Mouse (Mus musculus) heart, embryonic 13.5 days (tissue): ENCODE data around the gene Ttll10. TPM values are rescaled to one million over a fixed set of nuclear protein-coding genes. Genes with fewer than 3 reads are reported as not detected.

Experiments used
- ATAC-seq: fragments of 200-750 bp; cut with Nextera tagmentation; 2 replicates; pipeline ENCODE4 v1.8.0; 2017; ENCODE audit warnings: moderate TSS enrichment; ENCODE audit not compliant: insufficient number of reproducible peaks, low FRiP score, low TSS enrichment; ENCODE audit errors: extremely low read depth
- H3K27ac ChIP-seq: fragments of 300-500 bp; sonication (generic); replicated peaks from 2 replicates; pipeline ENCODE4 v1.5.1; 2015; ENCODE audit warnings: moderate library complexity, mild to moderate bottlenecking, inconsistent platforms
- H3K27me3 ChIP-seq: fragments of 300-500 bp; sonication (generic); replicated peaks from 2 replicates; pipeline ENCODE4 v1.6.1; 2015; ENCODE audit warnings: mild to moderate bottlenecking, inconsistent platforms
- H3K36me3 ChIP-seq: fragments of 300-500 bp; sonication (generic); 2 replicates; pipeline ENCODE4 v1.6.1; 2015; ENCODE audit warnings: mild to moderate bottlenecking, inconsistent platforms
- H3K4me1 ChIP-seq: fragments of 300-500 bp; sonication (generic); 2 replicates; pipeline ENCODE4 v1.6.1; 2015; ENCODE audit warnings: inconsistent platforms
- H3K4me2 ChIP-seq: fragments of 300-500 bp; sonication (generic); 2 replicates; pipeline ENCODE4 v1.6.1; 2015; ENCODE audit warnings: inconsistent platforms, mild to moderate bottlenecking, moderate library complexity
- H3K4me3 ChIP-seq: fragments of 300-500 bp; sonication (generic); 2 replicates; pipeline ENCODE4 v1.5.1; 2015; ENCODE audit warnings: moderate library complexity, mild to moderate bottlenecking, inconsistent platforms
- H3K9ac ChIP-seq: fragments of 300-500 bp; sonication (generic); 2 replicates; pipeline ENCODE4 v1.6.1; 2015; ENCODE audit warnings: inconsistent platforms, mild to moderate bottlenecking, moderate library complexity
- H3K9me3 ChIP-seq: fragments of 300-500 bp; sonication (generic); 2 replicates; pipeline ENCODE4 v1.6.1; 2016; ENCODE audit warnings: inconsistent platforms
- WGBS: fragments of 180-500 bp; shearing (Covaris S2); methylation state at CpG from one replicate; pipeline ENCODE4 v1.1.7; 2015; ENCODE audit warnings: mixed read lengths; 5-methylcytosine and 5-hydroxymethylcytosine counted together
- polyA plus RNA-seq: library from polyadenylated mRNA; unstranded; fragments of >200 nt; fragmentation: Nextera tagmentation; extraction: Ambion mirVana; gene quantifications from 2 replicates; pipeline ENCODE4 v1.2.1, GENCODE M21; 2015

Gene Ttll10
- polyA plus RNA-seq, 1 experiment from 2014 or later = 0.66 TPM

DNA sequence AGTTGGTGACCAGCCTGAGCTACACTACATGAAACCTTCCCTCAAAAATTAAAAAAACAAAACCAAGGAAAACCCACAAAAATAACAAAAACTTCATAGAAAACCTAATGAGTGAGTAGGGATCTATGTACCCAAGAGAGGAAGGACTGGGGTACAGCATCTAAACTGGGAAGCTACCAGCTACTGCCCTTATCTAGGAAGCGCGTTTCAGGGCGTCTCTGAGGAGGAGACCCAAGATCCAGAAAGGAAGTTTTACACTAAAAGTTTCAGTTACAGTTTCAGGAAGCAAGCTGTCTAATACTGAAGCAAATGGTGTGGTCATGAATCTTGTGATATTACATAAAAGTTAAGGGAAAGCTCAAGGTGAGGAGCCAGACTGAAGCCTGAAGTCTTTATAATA, 9.4 kb downstream of the Ttll10 start:
- no peaks in the 10 kb centered on the region for H3K9me3 ChIP-seq
- H3K4me1 ChIP-seq = peaks cover 42% of the 10 kb centered on the region
- H3K27me3 ChIP-seq = no peaks in the 10 kb centered on the region
- 38% methylated on average over 3 of the region's 3 CpGs for WGBS
- H3K4me3 ChIP-seq = no peak overlapping the region
- no peak for ATAC-seq
- no peak overlapping the region for H3K4me2 ChIP-seq
- no peak overlapping the region for H3K27ac ChIP-seq
- no peaks in the 10 kb centered on the region for H3K36me3 ChIP-seq
- no peak overlapping the region for H3K9ac ChIP-seq

DNA sequence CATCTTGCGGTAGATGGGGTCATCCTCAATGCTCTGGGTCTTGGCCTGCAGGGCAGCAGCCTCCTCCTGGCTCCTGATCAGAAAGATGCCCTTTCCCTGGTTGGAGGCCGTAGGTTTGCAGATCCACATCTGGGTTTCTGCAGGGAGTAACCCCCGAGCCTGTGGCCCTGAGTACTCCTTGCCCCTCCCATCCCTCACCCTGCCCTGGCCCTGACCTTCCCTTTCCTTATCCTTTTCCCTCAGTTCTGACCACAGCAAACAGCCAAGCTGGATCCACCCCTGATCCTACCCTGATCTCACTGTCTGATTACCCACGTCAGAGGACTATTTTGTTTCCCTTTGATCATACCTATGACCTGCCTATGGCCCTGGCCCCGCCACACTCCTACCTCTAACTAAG, 14.5 kb downstream of the Ttll10 start:
- Histone ChIP-seq H3K36me3 (no peaks in the 10 kb centered on the region), H3K27me3 (peaks cover 11% of the 10 kb centered on the region; the same call in 1 of the 2 replicates), H3K9ac (no peak overlapping the region), H3K9me3 (no peaks in the 10 kb centered on the region), H3K27ac (no peak overlapping the region), H3K4me3 (no peak overlapping the region), H3K4me2 (no peak overlapping the region), H3K4me1 (no peaks in the 10 kb centered on the region)
- 53% methylated on average over 5 of the region's 5 CpGs for WGBS
- no peak for ATAC-seq

DNA sequence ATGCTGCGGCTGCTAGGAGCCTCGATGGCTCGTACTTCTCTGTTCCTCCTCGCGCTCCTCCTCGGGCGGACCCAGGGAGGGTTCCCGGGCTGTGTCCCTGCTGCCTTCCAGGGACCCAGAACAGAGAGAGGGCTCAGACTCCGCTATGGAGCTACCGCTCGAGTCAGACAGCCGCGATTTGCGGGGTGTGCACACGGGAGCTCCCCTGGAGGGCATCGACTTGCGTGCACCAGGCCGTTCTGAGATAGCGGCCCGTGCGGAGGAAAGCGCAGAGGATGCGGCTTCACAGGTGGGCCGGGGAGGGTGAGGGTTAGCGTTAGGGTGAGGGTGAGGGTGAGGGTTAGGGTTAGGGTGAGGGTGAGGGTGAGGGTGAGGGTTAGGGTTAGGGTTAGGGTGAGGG, 24.3 kb downstream of the Ttll10 start:
- H3K27ac ChIP-seq = no peak overlapping the region
- no peaks in the 10 kb centered on the region for H3K9me3 ChIP-seq
- no peaks in the 10 kb centered on the region; the same call in 1 of the 2 replicates for H3K36me3 ChIP-seq
- WGBS = 4% methylated on average over 25 of the region's 25 CpGs
- peaks cover 33% of the 10 kb centered on the region for H3K4me1 ChIP-seq
- H3K27me3 ChIP-seq = peaks cover 29% of the 10 kb centered on the region
- no peak for ATAC-seq
- H3K9ac ChIP-seq = peak overlapping the region; percentile 65
- H3K4me2 ChIP-seq = peak overlapping the region; percentile 65
- H3K4me3 ChIP-seq = peak overlapping the region; percentile 41

DNA sequence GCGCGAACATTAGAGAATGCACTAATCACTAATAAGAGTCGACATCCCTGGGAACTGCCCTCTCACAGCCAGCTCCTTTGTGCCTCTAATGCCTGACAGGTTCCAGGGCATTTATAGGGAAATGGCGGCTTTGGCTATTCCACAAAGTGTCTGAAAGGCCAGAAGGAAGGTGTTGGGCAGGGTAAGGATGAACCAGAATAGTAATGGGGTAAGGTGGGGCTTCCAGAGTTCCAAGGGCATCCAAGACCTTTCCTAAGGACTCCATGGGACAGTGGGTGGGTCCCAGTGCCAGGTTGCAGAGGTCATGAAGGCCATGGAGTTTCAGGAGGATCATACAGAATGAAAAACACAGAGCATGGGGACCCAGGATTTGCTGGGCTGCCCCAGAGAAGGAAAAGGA, 24.9 kb downstream of the Ttll10 start:
- Histone ChIP-seq H3K36me3 (peaks cover 5% of the 10 kb centered on the region), H3K4me3 (peak overlapping the region; percentile 41; the same call in 1 of the 2 replicates), H3K27ac (no peak overlapping the region), H3K4me2 (no peak overlapping the region; the same call in 1 of the 2 replicates), H3K9ac (no peak overlapping the region), H3K27me3 (peaks cover 29% of the 10 kb centered on the region), H3K4me1 (peaks cover 33% of the 10 kb centered on the region), H3K9me3 (no peaks in the 10 kb centered on the region)
- 67% methylated on average over 4 of the region's 4 CpGs for WGBS
- ATAC-seq = no peak

DNA sequence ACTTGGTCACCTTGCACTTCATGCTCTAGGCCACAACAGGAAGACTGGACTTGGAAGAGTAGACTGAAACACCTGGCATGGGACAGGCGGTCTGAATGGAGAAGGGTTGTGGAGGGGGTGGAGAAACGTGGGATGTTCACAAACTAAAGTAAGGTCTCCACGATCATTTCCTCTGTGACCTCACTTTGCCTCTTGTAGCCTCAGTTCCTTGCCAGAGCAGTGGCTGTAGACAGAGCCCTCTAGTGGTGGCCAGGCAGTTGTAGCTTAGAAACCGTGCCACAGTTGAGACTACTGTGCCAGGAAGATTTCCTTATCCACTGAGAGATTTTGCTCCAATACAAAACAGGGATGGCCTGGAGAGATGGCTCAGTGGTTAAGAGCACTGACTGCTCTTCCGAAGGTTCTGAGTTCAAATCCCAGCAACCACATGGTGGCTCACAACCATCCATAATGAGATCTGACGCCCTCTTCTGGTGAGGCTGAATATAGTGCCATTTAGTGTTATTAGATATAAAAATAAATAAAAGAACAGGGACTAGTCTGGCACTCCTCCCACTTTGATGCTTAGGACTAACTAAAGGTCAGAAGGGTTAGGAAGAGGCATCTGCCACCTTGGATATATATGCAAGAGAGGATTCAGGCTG, 25.6 kb downstream of the Ttll10 start:
- no peak overlapping the region for H3K27ac ChIP-seq
- no peak overlapping the region for H3K4me2 ChIP-seq
- no peak overlapping the region for H3K4me3 ChIP-seq
- no peak overlapping the region for H3K9ac ChIP-seq
- no peak for ATAC-seq
- WGBS = 42% methylated on average over 6 of the region's 6 CpGs
- H3K4me1 ChIP-seq = peaks cover 33% of the 10 kb centered on the region
- peaks cover 12% of the 10 kb centered on the region for H3K36me3 ChIP-seq
- peaks cover 29% of the 10 kb centered on the region for H3K27me3 ChIP-seq
- no peaks in the 10 kb centered on the region for H3K9me3 ChIP-seq

DNA sequence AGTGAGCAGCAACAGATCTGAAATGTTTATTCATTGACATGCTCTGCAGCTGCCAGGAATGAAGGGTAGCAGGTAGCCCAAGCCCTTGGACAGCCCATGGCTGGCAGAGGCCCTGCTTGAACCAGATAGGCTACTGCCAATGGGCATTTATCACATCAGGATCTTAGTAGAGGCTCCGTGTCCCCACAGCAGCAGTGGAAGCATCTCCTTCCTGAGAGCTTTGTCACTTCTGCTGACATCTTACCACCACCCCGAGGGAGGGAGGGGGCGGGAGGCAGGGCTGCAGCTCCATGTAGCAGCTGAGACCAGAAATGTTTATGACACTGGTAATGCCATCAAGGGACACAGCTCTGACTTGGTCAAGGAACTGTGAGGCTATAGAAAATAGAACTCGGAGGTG, 26.4 kb downstream of the Ttll10 start:
- Histone ChIP-seq H3K4me1 (peaks cover 33% of the 10 kb centered on the region), H3K4me2 (peak overlapping the region; percentile 86; the same call in 1 of the 2 replicates), H3K4me3 (no peak overlapping the region), H3K9ac (no peak overlapping the region), H3K27ac (peak overlapping the region; percentile 96), H3K27me3 (peaks cover 29% of the 10 kb centered on the region), H3K36me3 (peaks cover 19% of the 10 kb centered on the region), H3K9me3 (no peaks in the 10 kb centered on the region)
- ATAC-seq = no peak
- WGBS = 78% methylated on average over 4 of the region's 4 CpGs

DNA sequence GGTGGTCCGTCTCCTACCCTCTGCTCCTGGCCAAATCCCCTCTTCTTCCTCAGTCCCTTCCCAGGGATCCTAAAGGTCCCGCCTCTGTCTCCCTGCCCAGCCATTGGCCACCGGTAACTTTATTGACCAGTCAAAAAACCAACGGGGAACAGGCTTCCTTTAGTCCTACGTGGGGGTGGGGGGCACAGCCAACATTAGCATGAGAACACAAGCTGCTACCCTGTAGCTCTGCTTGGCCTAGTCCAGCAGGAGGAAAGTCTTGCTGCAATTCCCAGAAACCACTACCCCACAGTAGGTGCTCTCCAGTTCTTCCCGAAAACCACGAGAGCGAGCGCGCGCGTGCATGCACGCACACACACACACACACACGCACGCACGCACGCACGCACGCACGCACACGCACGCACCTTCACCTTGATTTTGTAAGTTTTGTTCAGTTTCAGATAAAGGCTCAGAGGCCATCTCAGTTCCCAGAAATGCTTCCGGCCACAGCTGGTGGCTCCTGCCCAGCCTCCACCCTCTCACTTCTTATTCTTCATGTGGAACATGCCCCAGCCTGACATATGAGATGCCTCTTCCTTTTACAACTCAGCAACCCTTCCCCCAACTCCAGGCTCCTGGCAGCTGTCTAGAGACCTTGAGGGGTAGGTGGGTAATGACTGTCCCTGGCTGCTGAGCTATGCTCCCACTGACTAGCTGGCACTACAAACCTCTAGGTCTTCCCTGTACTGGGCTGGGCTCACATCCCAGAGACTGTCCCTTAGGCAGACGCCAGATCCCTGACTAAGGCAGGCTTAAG, 27.4 kb downstream of the Ttll10 start:
- no peaks in the 10 kb centered on the region for H3K9me3 ChIP-seq
- H3K4me1 ChIP-seq = peaks cover 33% of the 10 kb centered on the region
- peak overlapping the region; percentile 86 for H3K9ac ChIP-seq
- WGBS = 1% methylated on average over 24 of the region's 24 CpGs
- ATAC-seq = peak; percentile 82; the same call in 1 of the 2 replicates
- peak overlapping the region; percentile 96 for H3K27ac ChIP-seq
- peak overlapping the region; percentile 72 for H3K4me3 ChIP-seq
- peaks cover 29% of the 10 kb centered on the region for H3K27me3 ChIP-seq
- H3K36me3 ChIP-seq = peaks cover 30% of the 10 kb centered on the region
- H3K4me2 ChIP-seq = peak overlapping the region; percentile 86

DNA sequence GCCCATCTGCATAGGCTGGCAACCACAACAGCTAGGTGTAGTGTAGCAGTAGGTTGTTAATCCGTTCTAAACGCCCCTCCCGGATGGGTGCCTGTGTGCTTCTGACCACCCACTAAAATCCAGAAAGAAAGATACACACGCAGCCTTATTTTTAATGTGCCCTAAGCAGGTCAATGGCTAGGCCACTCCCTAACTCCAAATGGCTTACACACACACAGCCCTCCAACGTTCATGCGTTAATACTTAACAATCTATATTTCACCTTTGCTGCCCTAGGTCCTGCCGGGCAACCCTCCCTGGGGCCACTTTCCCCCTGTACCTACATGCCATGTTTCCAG, 28.0 kb downstream of the Ttll10 start:
- H3K9ac ChIP-seq = peak overlapping the region; percentile 86
- peak overlapping the region; percentile 72 for H3K4me3 ChIP-seq
- peaks cover 36% of the 10 kb centered on the region for H3K4me1 ChIP-seq
- H3K27ac ChIP-seq = peak overlapping the region; percentile 96
- 8% methylated on average over 7 of the region's 7 CpGs for WGBS
- H3K9me3 ChIP-seq = no peaks in the 10 kb centered on the region
- peak overlapping the region; percentile 86 for H3K4me2 ChIP-seq
- H3K27me3 ChIP-seq = peaks cover 23% of the 10 kb centered on the region
- H3K36me3 ChIP-seq = peaks cover 31% of the 10 kb centered on the region
- no peak for ATAC-seq

DNA sequence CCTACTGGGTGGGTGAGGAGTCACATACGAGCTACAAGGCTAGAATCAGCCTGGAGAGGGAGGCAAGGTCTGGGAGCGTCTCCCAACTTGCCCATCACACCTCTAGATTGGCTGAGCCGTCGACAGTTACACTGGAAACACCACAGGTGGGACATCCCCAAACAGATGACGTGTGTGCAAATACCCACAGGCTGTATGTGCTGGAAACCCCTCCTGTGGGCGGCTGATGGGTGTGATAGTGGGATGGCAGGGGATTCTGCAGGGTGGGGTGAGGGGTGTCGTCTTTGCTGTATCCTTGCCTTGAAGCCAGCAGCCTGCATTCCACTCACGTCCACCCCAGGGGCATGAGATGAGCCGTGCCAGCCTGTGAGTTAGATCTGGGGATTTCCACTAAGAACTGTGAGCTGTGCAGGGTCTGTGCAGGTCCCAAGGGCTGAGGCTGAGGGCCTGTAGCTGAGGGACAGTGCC, 28.5 kb downstream of the Ttll10 start:
- Histone ChIP-seq H3K4me3 (peak overlapping the region; percentile 72), H3K4me1 (peaks cover 41% of the 10 kb centered on the region), H3K36me3 (peaks cover 31% of the 10 kb centered on the region), H3K9me3 (no peaks in the 10 kb centered on the region), H3K9ac (peak overlapping the region; percentile 86), H3K27me3 (peaks cover 18% of the 10 kb centered on the region), H3K4me2 (peak overlapping the region; percentile 86), H3K27ac (peak overlapping the region; percentile 96)
- 46% methylated on average over 9 of the region's 9 CpGs for WGBS
- ATAC-seq = no peak

DNA sequence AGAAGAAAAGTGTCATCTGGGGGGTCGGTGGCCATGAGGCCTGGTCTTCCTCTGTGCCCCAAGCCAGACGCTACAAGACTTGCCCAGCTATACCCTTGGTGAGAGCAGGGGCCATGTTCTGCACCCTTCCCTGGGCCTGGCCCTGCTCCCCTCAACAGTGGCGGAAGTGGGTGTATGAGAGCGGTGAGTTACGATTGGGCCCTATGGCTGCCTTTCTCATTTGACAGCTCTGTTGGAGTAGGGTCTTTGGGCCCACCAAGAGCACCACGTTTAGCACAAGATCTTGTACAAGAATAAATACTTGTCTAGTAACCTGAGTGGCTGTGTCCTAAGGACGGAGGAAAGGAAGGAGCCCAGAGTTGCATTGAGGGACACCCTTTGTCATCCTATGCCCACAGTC, 30.6 kb downstream of the Ttll10 start:
- no peak overlapping the region for H3K27ac ChIP-seq
- peaks cover 37% of the 10 kb centered on the region for H3K4me1 ChIP-seq
- no peaks in the 10 kb centered on the region for H3K9me3 ChIP-seq
- H3K4me2 ChIP-seq = no peak overlapping the region
- WGBS = 89% methylated on average over 7 of the region's 7 CpGs
- H3K9ac ChIP-seq = no peak overlapping the region
- ATAC-seq = no peak
- H3K36me3 ChIP-seq = peaks cover 31% of the 10 kb centered on the region
- no peaks in the 10 kb centered on the region for H3K27me3 ChIP-seq
- H3K4me3 ChIP-seq = no peak overlapping the region

DNA sequence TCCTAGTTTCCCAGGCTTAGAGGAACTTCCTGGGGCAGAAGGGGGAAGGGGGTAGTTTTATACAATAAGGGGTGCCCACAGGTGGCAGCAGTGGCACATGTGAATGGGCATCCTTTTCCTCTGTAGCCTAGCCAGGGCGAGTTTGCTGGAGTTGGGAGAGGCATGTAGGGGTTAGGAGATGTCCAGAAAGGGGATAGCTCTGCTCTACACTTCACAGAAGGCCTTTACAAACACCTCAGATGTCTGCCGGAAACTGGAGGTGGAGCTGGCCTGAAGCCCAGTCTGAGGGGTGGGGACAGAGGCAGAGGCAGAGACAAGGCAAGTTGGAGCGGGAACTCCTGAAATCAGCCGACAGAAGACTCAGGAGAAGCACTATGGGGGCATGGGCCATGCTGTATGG, 33.2 kb downstream of the Ttll10 start, which contains the start of gene Tnfrsf18:
TSS of gene Tnfrsf18 (plus strand) at position 152 of the 400 bp plus-strand sequence.
- H3K4me2 ChIP-seq = 0 out of 2 replicates have a peak within 1 kb of the TSS, but pooled peaks have one; percentile 1
- H3K4me1 ChIP-seq = peaks cover 32% of the 10 kb centered on the region

More for the DNA sequence above, 33.2 kb downstream of the Ttll10 start, which contains the start of gene Tnfrsf18:
- Histone ChIP-seq H3K27ac (peak within 1 kb of the TSS; percentile 55), H3K4me3 (no peak within 1 kb of the TSS), H3K9me3 (no peaks in the 10 kb centered on the region), H3K9ac (peak within 1 kb of the TSS; percentile 12; the same call in 1 of the 2 replicates), H3K27me3 (no peaks in the 10 kb centered on the region), H3K36me3 (peaks cover 39% of the 10 kb centered on the region)
- WGBS = 20% methylated on average over 4 of the region's 4 CpGs
- 0 out of 2 replicates have a peak, but pooled peaks have one; percentile 18 for ATAC-seq
